Mouse (Mus musculus) forebrain, embryonic 16.5 days (tissue): ENCODE measurements around the gene Olfr1093. TPM values are rescaled to one million over a fixed set of nuclear protein-coding genes. Genes with fewer than 3 reads are reported as not detected.

ENCODE experiments used
- ATAC-seq: fragments of 200-750 bp; cut with Nextera tagmentation; 2 replicates; pipeline ENCODE4 v1.8.0; 2017; ENCODE audit warnings: mild to moderate bottlenecking, moderate library complexity
- H3K27ac ChIP-seq: fragments of 300-500 bp; sonication (generic); 2 replicates; pipeline ENCODE4 v1.5.1; 2014; ENCODE audit warnings: low read length, control low read depth
- H3K27me3 ChIP-seq: fragments of 300-500 bp; sonication (generic); replicated peaks from 2 replicates; pipeline ENCODE4 v1.6.1; 2014; ENCODE audit warnings: low read length; ENCODE audit not compliant: control insufficient read depth, insufficient read depth
- H3K36me3 ChIP-seq: fragments of 300-500 bp; sonication (generic); 2 replicates; pipeline ENCODE4 v1.6.1; 2014; ENCODE audit not compliant: control insufficient read depth, insufficient read depth
- H3K4me1 ChIP-seq: fragments of 300-500 bp; sonication (generic); replicated peaks from 2 replicates; pipeline ENCODE4 v1.6.1; 2014; ENCODE audit warnings: low read length; ENCODE audit not compliant: control insufficient read depth, insufficient read depth
- H3K4me2 ChIP-seq: fragments of 300-500 bp; sonication (generic); 2 replicates; pipeline ENCODE4 v1.6.1; 2014; ENCODE audit warnings: mild to moderate bottlenecking, low read length, control low read depth
- H3K4me3 ChIP-seq: fragments of 300-500 bp; sonication (generic); replicated peaks from 2 replicates; pipeline ENCODE4 v1.5.1; 2014; ENCODE audit warnings: mild to moderate bottlenecking, low read length, control low read depth
- H3K9ac ChIP-seq: fragments of 300-500 bp; sonication (generic); replicated peaks from 2 replicates; pipeline ENCODE4 v1.6.1; 2014; ENCODE audit warnings: low read depth, low read length, control low read depth
- H3K9me3 ChIP-seq: fragments of 300-500 bp; sonication (generic); 2 replicates; pipeline ENCODE4 v1.6.1; 2016; ENCODE audit warnings: low read length; ENCODE audit not compliant: control insufficient read depth
- WGBS: fragments of 180-500 bp; shearing (Covaris S2); extraction: QIAGEN DNeasy Blood & Tissue Kit; methylation state at CpG from one replicate; pipeline ENCODE4 v1.1.7; 2014; 5-methylcytosine and 5-hydroxymethylcytosine counted together
- polyA plus RNA-seq: library from polyadenylated mRNA; unstranded; fragments of >200 nt; fragmentation: Nextera tagmentation; extraction: Ambion mirVana; gene quantifications from 2 replicates; pipeline ENCODE4 v1.2.1, GENCODE M21; 2015

The Olfr1093 gene
- polyA plus RNA-seq: not detected in 2 replicates

DNA sequence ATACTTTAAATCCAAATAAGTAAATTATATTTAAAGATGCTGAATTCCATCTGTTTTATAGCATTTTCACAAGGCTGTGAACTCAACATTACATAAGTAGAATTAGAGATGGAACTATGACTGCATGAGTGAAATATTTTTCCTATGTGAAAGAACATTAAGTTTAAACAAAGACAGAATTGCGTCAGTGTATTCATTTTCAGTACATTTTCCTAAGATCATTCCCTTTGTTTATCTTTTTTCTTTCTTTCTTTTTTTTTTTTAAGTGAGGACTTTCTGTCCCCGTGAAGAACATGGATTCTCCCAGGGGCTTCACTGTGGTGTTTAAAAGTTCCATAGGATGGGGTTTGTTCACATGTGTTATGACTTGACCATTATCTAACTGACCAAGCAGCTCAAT lies at the start of gene Olfr1093:
Gene Olfr1093 (plus strand): TSS at position 301 of the 400 bp plus-strand sequence.
- Histone ChIP-seq H3K9ac (no peak within 1 kb of the TSS), H3K27ac (no peak within 1 kb of the TSS), H3K9me3 (no peaks in the 10 kb centered on the region), H3K36me3 (no peaks in the 10 kb centered on the region), H3K4me2 (no peak within 1 kb of the TSS), H3K4me1 (no peaks in the 10 kb centered on the region), H3K27me3 (no peaks in the 10 kb centered on the region), H3K4me3 (no peak within 1 kb of the TSS)
- ATAC-seq: no peak
- whole genome bisulfite sequencing: 86% methylated on average over 2 of the region's 2 CpGs

DNA sequence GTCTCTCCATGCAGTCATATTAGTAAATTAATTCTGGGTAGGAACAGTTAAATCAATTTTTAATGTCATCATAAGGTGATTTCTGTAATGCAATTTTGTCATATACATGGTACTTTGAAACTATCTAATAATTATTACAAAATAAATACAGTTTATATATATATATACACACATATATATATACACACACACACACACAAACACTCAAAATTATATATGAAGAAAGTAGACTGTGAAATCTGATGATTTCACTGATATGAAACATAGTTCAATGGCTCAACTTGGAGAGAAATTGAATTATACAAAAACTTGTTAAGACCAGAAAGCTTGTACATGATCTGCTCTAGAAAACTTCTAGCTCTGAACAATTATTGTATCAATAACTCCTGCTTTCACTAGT lies 48.7 kb upstream of the Olfr1093 start, which contains the start of gene Olfr1089:
Gene Olfr1089 (minus strand): TSS at position 101 of the 400 bp plus-strand sequence.
- no peaks in the 10 kb centered on the region for H3K4me1 ChIP-seq
- no peaks in the 10 kb centered on the region for H3K27me3 ChIP-seq
- H3K27ac ChIP-seq: no peak within 1 kb of the TSS
- ATAC-seq: no peak
- no peaks in the 10 kb centered on the region for H3K36me3 ChIP-seq
- no peak within 1 kb of the TSS for H3K9ac ChIP-seq
- H3K4me2 ChIP-seq: no peak within 1 kb of the TSS
- no peaks in the 10 kb centered on the region for H3K9me3 ChIP-seq
- H3K4me3 ChIP-seq: no peak within 1 kb of the TSS

DNA sequence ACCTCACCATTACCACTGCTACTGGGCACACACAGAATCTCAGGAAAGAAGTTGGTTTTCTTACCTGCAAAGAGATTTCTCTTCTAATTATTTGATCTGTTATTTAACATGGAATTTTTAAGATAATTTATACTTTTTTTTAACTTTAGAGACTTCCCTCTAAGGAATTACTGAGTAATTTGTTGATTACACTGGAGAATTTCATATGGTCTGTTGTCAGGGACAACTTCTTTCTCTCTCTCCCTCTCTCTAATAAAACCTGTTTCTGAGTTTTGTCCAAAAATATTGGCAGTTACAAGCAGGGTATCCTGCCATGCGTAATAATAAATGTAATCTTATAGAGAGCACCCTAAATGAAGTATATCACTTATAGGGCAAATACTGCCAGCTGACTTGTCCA lies 23.4 kb upstream of the Olfr1093 start, which contains the start of gene Olfr1090:
Gene Olfr1090 (minus strand): TSS at position 101 of the 400 bp plus-strand sequence.
- Histone ChIP-seq H3K36me3 (no peaks in the 10 kb centered on the region), H3K4me2 (no peak within 1 kb of the TSS), H3K9me3 (no peaks in the 10 kb centered on the region), H3K27me3 (no peaks in the 10 kb centered on the region), H3K27ac (no peak within 1 kb of the TSS), H3K9ac (no peak within 1 kb of the TSS), H3K4me1 (no peaks in the 10 kb centered on the region), H3K4me3 (no peak within 1 kb of the TSS)
- ATAC-seq: no peak
- WGBS: 95% methylated on average over 1 of the region's 1 CpGs

DNA sequence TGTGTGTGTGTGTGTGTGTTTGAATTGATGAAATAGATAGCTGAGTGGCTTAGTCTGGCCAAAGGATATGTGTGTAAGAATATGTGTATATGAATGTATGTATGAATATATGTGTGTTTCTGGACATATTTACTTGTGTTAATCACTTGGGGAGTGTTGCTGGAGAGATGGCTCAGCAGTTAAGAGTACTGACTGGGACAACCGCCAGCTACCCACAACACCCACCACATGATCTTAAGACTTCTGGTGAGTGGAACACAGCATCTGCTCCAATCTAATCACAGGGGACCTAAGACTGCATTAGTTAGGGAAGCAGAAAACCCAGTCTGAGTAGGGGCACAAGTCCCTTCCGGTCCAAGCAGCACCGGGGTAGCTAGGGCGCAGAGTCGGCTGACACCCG lies 21.2 kb upstream of the Olfr1093 start:
- Histone ChIP-seq H3K4me2 (no peak overlapping the region), H3K9ac (no peak overlapping the region), H3K4me1 (no peaks in the 10 kb centered on the region), H3K36me3 (no peaks in the 10 kb centered on the region), H3K27me3 (no peaks in the 10 kb centered on the region), H3K4me3 (no peak overlapping the region), H3K27ac (no peak overlapping the region), H3K9me3 (no peaks in the 10 kb centered on the region)
- 99% methylated on average over 6 of the region's 6 CpGs for WGBS
- ATAC-seq: no peak

DNA sequence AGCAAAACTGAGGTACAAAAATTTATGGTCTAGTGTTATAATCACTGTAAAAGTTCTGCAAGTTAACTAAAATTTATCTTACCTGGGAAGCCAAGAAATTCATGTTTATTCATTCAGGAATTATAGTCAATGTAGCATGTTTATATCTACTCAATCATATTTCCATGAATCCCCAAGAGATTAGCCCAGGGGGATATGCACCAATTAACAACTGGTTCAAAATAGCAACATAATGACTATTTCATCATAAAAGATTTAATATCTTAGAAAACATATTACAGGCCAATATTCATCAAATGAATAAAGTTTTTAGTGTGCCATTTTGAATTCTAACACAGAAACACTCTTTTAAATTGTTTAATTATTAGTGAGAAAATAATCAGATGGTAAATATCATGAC lies 27.6 kb downstream of the Olfr1093 start, which contains the start of gene Olfr141:
Gene Olfr141 (minus strand): TSS at position 101 of the 400 bp plus-strand sequence.
- Histone ChIP-seq H3K27me3 (no peaks in the 10 kb centered on the region), H3K4me2 (no peak within 1 kb of the TSS), H3K27ac (no peak within 1 kb of the TSS), H3K4me3 (no peak within 1 kb of the TSS), H3K9me3 (no peaks in the 10 kb centered on the region), H3K4me1 (no peaks in the 10 kb centered on the region), H3K36me3 (no peaks in the 10 kb centered on the region), H3K9ac (no peak within 1 kb of the TSS)
- no peak for ATAC-seq

DNA sequence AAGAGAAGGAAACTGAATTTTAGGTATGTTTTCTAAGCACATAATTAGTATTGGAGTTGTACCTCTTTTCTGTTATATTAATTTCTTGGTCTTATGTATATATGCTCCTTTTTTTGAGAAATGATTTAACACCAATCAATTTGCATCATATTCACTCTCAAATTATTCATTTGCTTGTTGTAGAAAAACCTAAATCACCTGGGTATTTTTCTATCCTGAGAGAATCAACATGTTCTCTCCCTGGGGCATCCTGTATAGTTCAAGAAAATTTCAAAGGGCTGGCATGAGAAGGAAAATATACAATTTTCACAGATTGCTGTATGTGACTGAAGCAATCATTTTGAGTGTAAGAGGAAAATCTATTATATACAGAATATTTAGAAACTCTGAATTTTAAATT lies 42.1 kb downstream of the Olfr1093 start, which contains the start of gene Olfr1094:
Gene Olfr1094 (plus strand): TSS at position 301 of the 400 bp plus-strand sequence.
- Histone ChIP-seq H3K4me2 (no peak within 1 kb of the TSS), H3K27ac (no peak within 1 kb of the TSS), H3K9me3 (no peaks in the 10 kb centered on the region), H3K27me3 (no peaks in the 10 kb centered on the region), H3K9ac (no peak within 1 kb of the TSS), H3K4me3 (no peak within 1 kb of the TSS), H3K36me3 (no peaks in the 10 kb centered on the region), H3K4me1 (no peaks in the 10 kb centered on the region)
- ATAC-seq: no peak

Other genes starting within 250 kb of the Olfr1093 start
- gene Olfr1079, start 240.0 kb upstream of the Olfr1093 start, polyA plus RNA-seq: not detected in 2 replicates
- gene Olfr1080, start 224.2 kb upstream of the Olfr1093 start, polyA plus RNA-seq: not detected in 2 replicates
- gene Olfr1082, start 183.5 kb upstream of the Olfr1093 start, polyA plus RNA-seq: not detected in 2 replicates
- not detected in 2 replicates for gene Olfr1084, start 142.8 kb upstream of the Olfr1093 start, polyA plus RNA-seq
- gene Olfr1085, start 120.5 kb upstream of the Olfr1093 start, polyA plus RNA-seq: not detected in 2 replicates
- not detected in 2 replicates for gene Olfr1086, start 102.4 kb upstream of the Olfr1093 start, polyA plus RNA-seq
- not detected in 2 replicates for gene Olfr1087, start 84.1 kb upstream of the Olfr1093 start, polyA plus RNA-seq
- gene Olfr1089, start 48.8 kb upstream of the Olfr1093 start, polyA plus RNA-seq: not detected in 2 replicates
- not detected in 2 replicates for gene Olfr1090, start 23.5 kb upstream of the Olfr1093 start, polyA plus RNA-seq
- not detected in 2 replicates for gene Olfr141, start 27.5 kb downstream of the Olfr1093 start, polyA plus RNA-seq
- not detected in 2 replicates for gene Olfr1094, start 42.2 kb downstream of the Olfr1093 start, polyA plus RNA-seq
- not detected in 2 replicates for gene Olfr1095, start 69.2 kb downstream of the Olfr1093 start, polyA plus RNA-seq
- not detected in 2 replicates for gene Gm13723, start 92.3 kb downstream of the Olfr1093 start, polyA plus RNA-seq
- not detected in 2 replicates for gene Olfr1097, start 109.7 kb downstream of the Olfr1093 start, polyA plus RNA-seq
- gene Olfr1098, start 142.1 kb downstream of the Olfr1093 start, polyA plus RNA-seq: not detected in 2 replicates
- not detected in 2 replicates for gene Olfr1099, start 178.2 kb downstream of the Olfr1093 start, polyA plus RNA-seq
- not detected in 2 replicates for gene Olfr1100, start 197.5 kb downstream of the Olfr1093 start, polyA plus RNA-seq
- not detected in 2 replicates for gene Olfr1101, start 208.7 kb downstream of the Olfr1093 start, polyA plus RNA-seq
- not detected in 2 replicates for gene Olfr1102, start 215.9 kb downstream of the Olfr1093 start, polyA plus RNA-seq
- not detected in 2 replicates for gene Olfr1104, start 244.6 kb downstream of the Olfr1093 start, polyA plus RNA-seq